Mouse (Mus musculus): ENCODE measurements around the gene Cts8. TPM values are rescaled to one million over a fixed set of nuclear protein-coding genes. Genes with fewer than 3 reads are reported as not detected.
A peak's percentile ranks its signal among the peaks of the same experiment; 100 is the strongest.

Gene Cts8
- polyA plus RNA-seq (2012; rRNA removed) = not detected in 2 replicates

- TF ChIP-seq POLR2A (IDR thresholded peaks at IDR 0.05; ENCODE audit: borderline replicate concordance, extremely low read depth, insufficient read depth, insufficient read length, poor library complexity, severe bottlenecking) (no peak), CTCF (IDR thresholded peaks at IDR 0.05; ENCODE audit: borderline replicate concordance, extremely low read depth, insufficient read depth, insufficient read length) (no peak)
- DNase-seq (ENCODE audit: low read depth) = no peak
These were observed at the start of gene Cts8 for GRCm38 (mm10) chr13:61255258-61255657. Gene Cts8, minus strand, starts transcription at chr13:61255358.

GRCm38 (mm10) chr13:61288739-61289138 is 33.6 kb upstream of the Cts8 start, which contains the start of gene Gm49398:
Gene Gm49398, minus strand, starts transcription at chr13:61288839.
- TF ChIP-seq CTCF (IDR thresholded peaks at IDR 0.05; ENCODE audit: borderline replicate concordance, extremely low read depth, insufficient read depth, insufficient read length) (no peak), POLR2A (IDR thresholded peaks at IDR 0.05; ENCODE audit: borderline replicate concordance, extremely low read depth, insufficient read depth, insufficient read length, poor library complexity, severe bottlenecking) (no peak)

GRCm38 (mm10) chr13:61241076-61241947 is 13.8 kb downstream of the Cts8 start:
- peak; percentile 3 for DNase-seq (ENCODE audit: low read depth)
- TF ChIP-seq CTCF (IDR thresholded peaks at IDR 0.05; ENCODE audit: borderline replicate concordance, extremely low read depth, insufficient read depth, insufficient read length) (peak; percentile 40; the same call in 1 of the 2 replicates), POLR2A (IDR thresholded peaks at IDR 0.05; ENCODE audit: borderline replicate concordance, extremely low read depth, insufficient read depth, insufficient read length, poor library complexity, severe bottlenecking) (no peak)

More at GRCm38 (mm10) chr13:61288739-61289138, 33.6 kb upstream of the Cts8 start, which contains the start of gene Gm49398:
- DNase-seq (ENCODE audit: low read depth) = no peak

DNA sequence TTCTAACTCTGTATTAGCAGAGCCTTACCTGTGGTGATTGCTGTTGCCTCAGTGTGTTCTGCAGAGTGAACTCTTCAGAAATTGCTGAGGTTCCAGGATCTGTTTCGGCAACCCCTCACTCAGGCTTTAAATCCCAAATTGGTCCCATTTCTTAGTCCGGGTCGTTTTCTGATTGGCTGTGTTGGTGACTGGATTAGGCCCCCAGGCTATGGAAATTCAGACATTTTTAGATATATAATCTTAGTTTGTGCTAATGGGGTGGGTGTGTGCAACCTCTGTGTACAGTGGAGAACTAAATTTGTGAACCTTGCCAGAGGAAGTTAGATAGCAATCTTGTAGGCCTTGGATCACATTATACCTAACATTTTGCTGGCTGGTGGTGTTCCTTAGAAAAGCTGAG is 51.8 kb downstream of the Cts8 start, which contains the start of gene Cts6:
Gene Cts6, minus strand, starts transcription at position 101 of the 400 bp plus-strand sequence.
- TF ChIP-seq POLR2A (IDR thresholded peaks at IDR 0.05; ENCODE audit: borderline replicate concordance, extremely low read depth, insufficient read depth, insufficient read length, poor library complexity, severe bottlenecking) = no peak
- TF ChIP-seq CTCF (IDR thresholded peaks at IDR 0.05; ENCODE audit: borderline replicate concordance, extremely low read depth, insufficient read depth, insufficient read length) = no peak
- no peak for DNase-seq (ENCODE audit: low read depth)

Other genes with a start within 250 kb of the Cts8 start
- gene Ctsj, start 249.4 kb downstream of the Cts8 start, polyA plus RNA-seq (2012; rRNA removed) = 0.05 and 0.34 TPM in 2 replicates
- 0.05 TPM in 1 of 2 replicates, not detected in the other for gene Ctsq, start 214.7 kb downstream of the Cts8 start, polyA plus RNA-seq (2012; rRNA removed)
- gene Ctsr, start 91.1 kb downstream of the Cts8 start, polyA plus RNA-seq (2012; rRNA removed) = 0.07 TPM in 1 of 2 replicates, not detected in the other
- gene Cts6, start 51.9 kb downstream of the Cts8 start, polyA plus RNA-seq (2012; rRNA removed) = not detected in 2 replicates
- gene Gm49398, start 33.5 kb upstream of the Cts8 start, polyA plus RNA-seq (2012; rRNA removed) = not detected in 2 replicates
- not detected in 2 replicates for gene Cts7, start 102.8 kb upstream of the Cts8 start, polyA plus RNA-seq (2012; rRNA removed)